Mouse (Mus musculus): ENCODE data around the gene Adora2a. TPM values are rescaled to one million over a fixed set of nuclear protein-coding genes. Genes with fewer than 3 reads are reported as not detected.
A peak's percentile ranks its signal among the peaks of the same experiment; 100 is the strongest.

Adora2a gene
- polyA plus RNA-seq, 2 experiments: 1.7 to 1.9 TPM

GRCm38 (mm10) chr10:75293288-75293687 is 23.4 kb upstream of the Adora2a start:
- WGBS (ENCODE audit: insufficient replicate concordance): 16% methylated on average over 3 of the region's 3 CpGs
- Histone ChIP-seq H3K9me3 (ENCODE audit: control insufficient read depth, low read length) (no peaks in the 10 kb centered on the region), H3K9ac (replicated peaks) (no peak overlapping the region), H3K27ac (no peak overlapping the region), H3K36me3 (replicated peaks; ENCODE audit: control insufficient read depth, insufficient read depth, low read depth) (no peaks in the 10 kb centered on the region), H3K4me2 (ENCODE audit: low read depth) (no peak overlapping the region), H3K27me3 (ENCODE audit: control insufficient read depth, insufficient read depth, low read length) (no peaks in the 10 kb centered on the region), H3K4me3 (ENCODE audit: insufficient read depth in 1 of 2, low read depth in 2 of 2, low read length in 2 of 2) (no peak overlapping the region), H3K4me1 (replicated peaks; ENCODE audit: control insufficient read depth in 2 of 2, insufficient read depth in 2 of 2, low read length in 1 of 2) (peaks cover 4 to 5% of the 10 kb centered on the region in 2 experiments; a peak in 3 of 4 replicates)
- ATAC-seq (ENCODE audit: insufficient read depth): no peak
- no peak for TF ChIP-seq CTCF (IDR thresholded peaks at IDR 0.05; ENCODE audit: low read depth)
- TF ChIP-seq EP300 (IDR thresholded peaks at IDR 0.05; ENCODE audit: low read depth): no peak
- DNase-seq (ENCODE audit: low read depth in 3 of 3, low spot score in 3 of 3): no peak

- Histone ChIP-seq H3K9ac (replicated peaks) (no peak overlapping the region), H3K4me1 (replicated peaks; ENCODE audit: control insufficient read depth in 2 of 2, insufficient read depth in 2 of 2, low read length in 1 of 2) (peaks cover 3 to 4% of the 10 kb centered on the region in 2 experiments; a peak in 3 of 4 replicates), H3K36me3 (replicated peaks; ENCODE audit: control insufficient read depth, insufficient read depth, low read depth) (no peaks in the 10 kb centered on the region), H3K27me3 (ENCODE audit: control insufficient read depth, insufficient read depth, low read length) (no peaks in the 10 kb centered on the region), H3K4me3 (ENCODE audit: insufficient read depth in 1 of 2, low read depth in 2 of 2, low read length in 2 of 2) (no peak overlapping the region), H3K27ac (no peak overlapping the region), H3K4me2 (ENCODE audit: low read depth) (no peak overlapping the region), H3K9me3 (ENCODE audit: control insufficient read depth, low read length) (no peaks in the 10 kb centered on the region)
- no peak for ATAC-seq (ENCODE audit: insufficient read depth)
- DNase-seq (ENCODE audit: low read depth in 3 of 3, low spot score in 3 of 3): no peak
- TF ChIP-seq EP300 (IDR thresholded peaks at IDR 0.05; ENCODE audit: low read depth) (no peak), CTCF (IDR thresholded peaks at IDR 0.05; ENCODE audit: low read depth) (no peak)
- 68% methylated on average over 4 of the region's 4 CpGs for WGBS (ENCODE audit: insufficient replicate concordance)
Observed at GRCm38 (mm10) chr10:75294362-75294761, 22.3 kb upstream of the Adora2a start.

- DNase-seq (ENCODE audit: low read depth in 3 of 3, low spot score in 3 of 3) (no peak), ATAC-seq (ENCODE audit: insufficient read depth) (no peak)
- WGBS (ENCODE audit: insufficient replicate concordance): 41% methylated on average over 4 of the region's 4 CpGs
- H3K27ac ChIP-seq: no peak overlapping the region
- H3K9me3 ChIP-seq (ENCODE audit: control insufficient read depth, low read length): no peaks in the 10 kb centered on the region
- H3K4me3 ChIP-seq (ENCODE audit: insufficient read depth in 1 of 2, low read depth in 2 of 2, low read length in 2 of 2): no peak overlapping the region
- no peaks in the 10 kb centered on the region for H3K27me3 ChIP-seq (ENCODE audit: control insufficient read depth, insufficient read depth, low read length)
- H3K9ac ChIP-seq (replicated peaks): no peak overlapping the region
- no peak overlapping the region for H3K4me2 ChIP-seq (ENCODE audit: low read depth)
- TF ChIP-seq CTCF (IDR thresholded peaks at IDR 0.05; ENCODE audit: low read depth) (no peak), EP300 (IDR thresholded peaks at IDR 0.05; ENCODE audit: low read depth) (no peak)
- H3K36me3 ChIP-seq (replicated peaks; ENCODE audit: control insufficient read depth, insufficient read depth, low read depth): no peaks in the 10 kb centered on the region
- H3K4me1 ChIP-seq (replicated peaks; ENCODE audit: control insufficient read depth in 2 of 2, insufficient read depth in 2 of 2, low read length in 1 of 2): peaks cover 3 to 4% of the 10 kb centered on the region in 2 experiments; a peak in 3 of 4 replicates
Observed at GRCm38 (mm10) chr10:75294926-75295325, 21.8 kb upstream of the Adora2a start.

- no peak overlapping the region for H3K9ac ChIP-seq (replicated peaks)
- no peaks in the 10 kb centered on the region for H3K9me3 ChIP-seq (ENCODE audit: control insufficient read depth, low read length)
- TF ChIP-seq CTCF (IDR thresholded peaks at IDR 0.05; ENCODE audit: low read depth) (no peak), EP300 (IDR thresholded peaks at IDR 0.05; ENCODE audit: low read depth) (no peak)
- peaks cover 5 to 25% of the 10 kb centered on the region in 2 experiments for H3K4me1 ChIP-seq (replicated peaks; ENCODE audit: control insufficient read depth in 2 of 2, insufficient read depth in 2 of 2, low read length in 1 of 2)
- no peaks in the 10 kb centered on the region for H3K27me3 ChIP-seq (ENCODE audit: control insufficient read depth, insufficient read depth, low read length)
- H3K4me2 ChIP-seq (ENCODE audit: low read depth): no peak overlapping the region
- no peak overlapping the region for H3K27ac ChIP-seq
- no peak overlapping the region for H3K4me3 ChIP-seq (ENCODE audit: insufficient read depth in 1 of 2, low read depth in 2 of 2, low read length in 2 of 2)
- DNase-seq (ENCODE audit: low read depth in 3 of 3, low spot score in 3 of 3) (no peak), ATAC-seq (ENCODE audit: insufficient read depth) (no peak)
- 68% methylated on average over 5 of the region's 5 CpGs for WGBS (ENCODE audit: insufficient replicate concordance)
- H3K36me3 ChIP-seq (replicated peaks; ENCODE audit: control insufficient read depth, insufficient read depth, low read depth): no peaks in the 10 kb centered on the region
Observed at GRCm38 (mm10) chr10:75298608-75299007, 18.1 kb upstream of the Adora2a start.

GRCm38 (mm10) chr10:75299785-75300418 is 16.8 kb upstream of the Adora2a start:
- H3K4me1 ChIP-seq (replicated peaks; ENCODE audit: control insufficient read depth in 2 of 2, insufficient read depth in 2 of 2, low read length in 1 of 2): peaks cover 5 to 32% of the 10 kb centered on the region in 2 experiments
- ATAC-seq (ENCODE audit: insufficient read depth) (no peak), DNase-seq (ENCODE audit: low read depth in 3 of 3, low spot score in 3 of 3) (peak in 1 of 3 experiments; percentile 44)
- H3K4me3 ChIP-seq (ENCODE audit: insufficient read depth in 1 of 2, low read depth in 2 of 2, low read length in 2 of 2): no peak overlapping the region
- no peak overlapping the region for H3K27ac ChIP-seq
- TF ChIP-seq EP300 (IDR thresholded peaks at IDR 0.05; ENCODE audit: low read depth) (no peak), CTCF (IDR thresholded peaks at IDR 0.05; ENCODE audit: low read depth) (no peak)
- H3K4me2 ChIP-seq (ENCODE audit: low read depth): no peak overlapping the region
- WGBS (ENCODE audit: insufficient replicate concordance): 57% methylated on average over 5 of the region's 5 CpGs
- no peaks in the 10 kb centered on the region for H3K9me3 ChIP-seq (ENCODE audit: control insufficient read depth, low read length)
- no peak overlapping the region for H3K9ac ChIP-seq (replicated peaks)
- no peaks in the 10 kb centered on the region for H3K27me3 ChIP-seq (ENCODE audit: control insufficient read depth, insufficient read depth, low read length)
- no peaks in the 10 kb centered on the region for H3K36me3 ChIP-seq (replicated peaks; ENCODE audit: control insufficient read depth, insufficient read depth, low read depth)

Measured in liver, embryonic 14.5 days (tissue).